Mouse (Mus musculus) left cerebral cortex, postnatal 36 days (tissue): ENCODE data around the gene Xlr5b. TPM values are rescaled to one million over a fixed set of nuclear protein-coding genes. Genes with fewer than 3 reads are reported as not detected.
"Not testable (repeated sequence)": the region's sequence is repeated elsewhere in the genome, so short reads cannot be mapped to it uniquely, and the experiment has no call there.

Experiments
- DNase-seq, 2 experiments: peaks; one replicate each; pipeline ENCODE4 v3.0.0; 2021 to 2022; ENCODE audit warnings: low spot score in 2 of 2, mixed read lengths in 1 of 2
- intact Hi-C: fragments of 180-260 bp; cut with DNase I; formaldehyde crosslinking; loops from one replicate; pipeline ENCODE4 v1.15.1; 2025
- total RNA-seq, 2 experiments: library from RNA; stranded (reverse); gene quantifications; 2 replicates each; pipeline ENCODE4 v1.2.3; 2021

The Xlr5b gene
- total RNA-seq: not detected

GRCm38 (mm10) chrX:73148496-73148895 lies at the start of gene Xlr5b:
Gene Xlr5b (plus strand): TSS chrX:73148796.
- intact Hi-C loops, DNase-seq: not testable (repeated sequence)

DNA sequence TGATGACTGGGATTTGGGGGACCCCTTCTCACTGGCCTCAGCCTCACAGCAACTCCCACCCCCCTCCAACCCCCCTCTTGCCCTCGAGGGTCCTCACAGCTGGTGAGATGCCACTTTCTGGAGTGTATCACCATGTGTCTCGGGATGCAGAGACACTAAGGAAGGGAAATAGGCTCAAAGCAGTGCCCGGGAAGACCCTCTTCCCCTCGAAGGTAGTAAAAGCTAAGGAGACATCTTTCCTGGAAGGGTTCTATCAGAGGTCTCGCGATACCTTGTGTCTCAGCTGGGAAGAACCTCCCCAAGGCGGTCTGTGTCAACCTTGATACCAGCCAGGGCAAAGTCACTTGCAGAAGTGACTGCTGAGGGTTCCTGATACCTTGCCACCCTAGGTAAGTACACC lies 31.8 kb upstream of the Xlr5b start, which contains the start of gene Gm14685:
TSS of gene Gm14685 (plus strand) at position 301 of the 400 bp plus-strand sequence.
- intact Hi-C loops: not testable (repeated sequence)

DNA sequence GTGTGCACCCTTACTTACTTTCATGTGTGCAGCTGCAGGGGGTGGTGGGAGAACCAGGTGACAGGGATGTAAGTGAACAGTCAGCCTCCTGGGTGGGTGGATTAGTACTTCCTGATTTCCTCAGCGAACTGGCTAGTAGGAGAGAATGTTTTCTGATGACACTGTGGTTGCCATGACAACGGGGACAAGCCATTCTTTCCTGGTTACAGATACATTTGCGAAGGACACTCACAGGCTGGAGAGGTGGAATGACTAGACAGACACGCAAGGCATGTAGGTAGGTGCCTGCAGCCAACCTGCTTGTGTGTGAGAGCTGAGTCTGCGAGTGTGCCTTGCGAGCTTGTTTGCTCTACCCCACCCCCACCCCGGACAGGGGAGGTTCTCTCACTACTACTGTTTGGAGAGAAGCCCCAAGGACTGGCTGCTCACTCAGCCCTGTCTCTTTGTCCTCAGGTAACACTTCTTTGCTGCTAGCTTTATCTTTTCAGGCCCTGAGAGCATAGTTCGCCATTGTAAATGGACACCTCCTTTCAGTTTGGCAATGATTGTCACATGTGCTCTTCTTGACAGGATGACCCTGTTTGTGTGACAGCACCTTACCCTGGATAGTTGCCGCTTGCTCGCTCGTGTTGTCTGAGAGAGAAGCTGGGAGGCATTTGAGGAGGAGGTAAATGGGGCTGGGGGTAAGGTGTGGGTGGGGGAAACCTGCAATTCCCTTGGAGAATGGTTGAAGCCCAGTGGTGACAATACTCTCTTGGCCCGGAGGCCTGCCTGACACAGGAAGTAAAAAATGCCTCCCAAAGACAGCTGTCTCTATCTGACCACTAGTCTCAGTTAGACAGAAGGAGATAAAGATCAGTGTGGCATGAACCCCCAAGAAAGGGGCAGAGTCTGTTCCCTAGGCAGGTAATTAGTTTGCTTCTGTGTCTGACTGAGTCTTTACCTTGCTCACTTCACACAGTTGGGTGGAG lies 25.5 kb upstream of the Xlr5b start:
- intact Hi-C loops, DNase-seq: not testable (repeated sequence)

More for the DNA sequence above, 31.8 kb upstream of the Xlr5b start, which contains the start of gene Gm14685:
- DNase-seq: not testable (repeated sequence)

- intact Hi-C loops, DNase-seq: not testable (repeated sequence)
Observed at GRCm38 (mm10) chrX:73143218-73143618, 5.4 kb upstream of the Xlr5b start.

DNA sequence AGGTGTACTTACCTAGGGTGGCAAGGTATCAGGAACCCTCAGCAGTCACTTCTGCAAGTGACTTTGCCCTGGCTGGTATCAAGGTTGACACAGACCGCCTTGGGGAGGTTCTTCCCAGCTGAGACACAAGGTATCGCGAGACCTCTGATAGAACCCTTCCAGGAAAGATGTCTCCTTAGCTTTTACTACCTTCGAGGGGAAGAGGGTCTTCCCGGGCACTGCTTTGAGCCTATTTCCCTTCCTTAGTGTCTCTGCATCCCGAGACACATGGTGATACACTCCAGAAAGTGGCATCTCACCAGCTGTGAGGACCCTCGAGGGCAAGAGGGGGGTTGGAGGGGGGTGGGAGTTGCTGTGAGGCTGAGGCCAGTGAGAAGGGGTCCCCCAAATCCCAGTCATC lies 754 bp downstream of the Xlr5b start, which contains the start of gene DXBay18:
TSS of gene DXBay18 (minus strand) at position 101 of the 400 bp plus-strand sequence.
- intact Hi-C loops, DNase-seq: not testable (repeated sequence)

- DNase-seq, intact Hi-C loops: not testable (repeated sequence)
Observed at GRCm38 (mm10) chrX:73176889-73177288, 28.3 kb downstream of the Xlr5b start, which contains the start of gene Spin2d. Gene Spin2d (minus strand): TSS chrX:73176989.

DNA sequence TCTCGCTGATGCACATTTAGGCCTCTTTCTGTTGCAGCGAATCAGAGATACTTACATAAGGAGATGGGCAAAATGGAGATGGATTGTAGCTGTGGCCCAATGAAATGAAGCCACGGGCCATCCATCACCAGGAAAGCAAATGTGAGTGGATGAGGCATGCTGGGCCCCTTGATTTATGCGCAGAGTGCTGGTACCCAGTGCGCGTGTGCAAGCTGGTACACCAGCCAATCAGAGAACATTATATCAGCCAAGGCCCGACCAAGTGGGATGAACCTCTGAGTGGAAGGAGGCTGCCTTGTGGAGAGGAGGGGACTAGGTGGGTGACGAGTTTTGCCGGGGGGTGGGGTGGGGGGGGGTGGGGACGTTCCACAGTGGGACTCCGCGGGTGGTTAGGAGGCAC lies 43.3 kb downstream of the Xlr5b start, which contains the start of gene Xlr3b:
TSS of gene Xlr3b (plus strand) at position 274 of the 400 bp plus-strand sequence.
- DNase-seq: peak in 1 of 2 experiments; percentile 13
- intact Hi-C loops: not testable (repeated sequence)

Other genes with a start within 250 kb of the Xlr5b start
- gene Cetn2, start 230.4 kb upstream of the Xlr5b start, total RNA-seq: 10 to 100 TPM; 49.5 to 52.0 TPM
- 10 to 100 TPM; 23.2 to 27.3 TPM for gene Nsdhl, start 230.2 kb upstream of the Xlr5b start, total RNA-seq
- gene Zfp185, start 161.5 kb upstream of the Xlr5b start, total RNA-seq: under 1 TPM; 0.54 to 0.63 TPM
- gene Pnma5, start 111.7 kb upstream of the Xlr5b start, total RNA-seq: under 1 TPM; 0.30 to 0.48 TPM
- 10 to 100 TPM; 13.7 to 16.0 TPM for gene Pnma3, start 84.0 kb upstream of the Xlr5b start, total RNA-seq
- gene Xlr4a, start 66.3 kb upstream of the Xlr5b start, total RNA-seq: 1 to 10 TPM in 1 of 2 experiments, under 1 TPM in 1; 0.59 to 1.7 TPM
- gene Xlr3a, start 51.7 kb upstream of the Xlr5b start, total RNA-seq: 1 to 10 TPM; 2.9 to 4.2 TPM
- under 1 TPM in 1 of 2 experiments, not detected in 1; 0.70 TPM for gene Gm14685, start 31.7 kb upstream of the Xlr5b start, total RNA-seq
- gene DXBay18, start 654 bp downstream of the Xlr5b start, total RNA-seq: 1 to 10 TPM; 1.2 TPM
- not detected for gene Spin2d, start 28.2 kb downstream of the Xlr5b start, total RNA-seq
- gene Xlr3b, start 43.4 kb downstream of the Xlr5b start, total RNA-seq: 10 to 100 TPM in 1 of 2 experiments, 1 to 10 TPM in 1; 2.3 to 10.1 TPM
- gene Xlr4b, start 65.5 kb downstream of the Xlr5b start, total RNA-seq: 1 to 10 TPM in 1 of 2 experiments, under 1 TPM in 1; 0.27 to 1.3 TPM
- gene F8a, start 79.5 kb downstream of the Xlr5b start, total RNA-seq: 10 to 100 TPM; 14.9 to 17.3 TPM
- gene Xlr4c, start 94.3 kb downstream of the Xlr5b start, total RNA-seq: not detected
- gene Xlr3c, start 116.6 kb downstream of the Xlr5b start, total RNA-seq: not detected
- not detected for gene Xlr5a, start 144.2 kb downstream of the Xlr5b start, total RNA-seq
- not detected for gene Xlr5c, start 144.2 kb downstream of the Xlr5b start, total RNA-seq
- not detected for gene Gm45015, start 188.0 kb downstream of the Xlr5b start, total RNA-seq
- 10 to 100 TPM; 17.7 to 20.3 TPM for gene Zfp275, start 193.8 kb downstream of the Xlr5b start, total RNA-seq
- not detected for gene Gm18336, start 249.9 kb downstream of the Xlr5b start, total RNA-seq